Mouse (Mus musculus) telencephalon, adult 2 months (tissue): Measurements from ENCODE around the gene Ifne.
"Not testable (repeated sequence)": the region's sequence is repeated elsewhere in the genome, so short reads cannot be mapped to it uniquely, and the experiment has no call there.

Experiments
- DNase-seq: peaks from one replicate; pipeline ENCODE4 v3.0.0-alpha.2; 2011; ENCODE audit warnings: low read depth, low spot score

Ifne gene

DNA sequence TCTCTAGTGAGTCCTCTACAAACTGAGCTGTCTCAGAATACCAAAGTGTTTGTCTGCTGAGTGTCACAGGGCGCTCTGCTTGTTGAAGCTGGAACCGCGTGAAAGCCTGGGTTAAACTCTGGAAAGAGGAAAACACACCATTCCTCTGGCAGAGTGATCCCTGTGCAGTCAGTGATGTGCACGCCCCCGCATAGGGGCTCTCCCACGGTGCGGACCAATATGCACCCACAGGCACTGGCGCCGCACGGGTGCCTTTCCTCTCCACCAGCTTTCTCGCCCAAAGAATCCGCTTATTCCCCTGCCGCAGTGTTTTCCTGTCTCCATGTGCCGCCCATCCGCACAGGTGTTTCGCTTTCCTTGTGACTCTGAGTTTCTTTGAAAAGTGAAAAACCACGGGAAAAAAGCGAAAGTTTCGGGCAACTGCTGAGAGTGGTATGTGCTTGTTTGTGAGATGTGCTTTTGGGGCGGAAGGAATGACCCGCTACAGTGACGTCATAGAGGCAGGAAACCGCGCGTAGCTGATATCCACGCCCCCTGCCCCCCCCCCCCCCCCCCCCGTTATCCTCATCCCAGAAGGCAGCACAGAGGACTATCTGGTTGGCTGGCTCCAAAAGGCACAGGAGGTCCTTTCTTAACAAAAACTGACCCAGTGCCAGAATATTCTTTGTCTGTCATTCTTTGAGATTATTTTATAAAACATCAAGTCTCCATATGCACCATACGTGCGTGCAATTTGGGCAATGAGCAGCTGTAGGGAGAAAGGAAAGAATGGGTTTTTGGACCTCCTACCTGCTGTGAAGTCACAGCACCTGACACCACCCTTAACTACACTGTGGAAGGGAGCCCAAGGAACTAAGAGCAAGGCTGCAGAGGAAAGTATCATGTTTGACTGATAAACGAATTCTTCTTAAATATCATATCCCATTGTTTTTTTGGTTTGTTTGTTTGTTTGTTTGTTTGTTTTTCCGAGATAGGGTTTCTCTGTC is 11.8 kb downstream of the Ifne start:
- no peak for DNase-seq

DNA sequence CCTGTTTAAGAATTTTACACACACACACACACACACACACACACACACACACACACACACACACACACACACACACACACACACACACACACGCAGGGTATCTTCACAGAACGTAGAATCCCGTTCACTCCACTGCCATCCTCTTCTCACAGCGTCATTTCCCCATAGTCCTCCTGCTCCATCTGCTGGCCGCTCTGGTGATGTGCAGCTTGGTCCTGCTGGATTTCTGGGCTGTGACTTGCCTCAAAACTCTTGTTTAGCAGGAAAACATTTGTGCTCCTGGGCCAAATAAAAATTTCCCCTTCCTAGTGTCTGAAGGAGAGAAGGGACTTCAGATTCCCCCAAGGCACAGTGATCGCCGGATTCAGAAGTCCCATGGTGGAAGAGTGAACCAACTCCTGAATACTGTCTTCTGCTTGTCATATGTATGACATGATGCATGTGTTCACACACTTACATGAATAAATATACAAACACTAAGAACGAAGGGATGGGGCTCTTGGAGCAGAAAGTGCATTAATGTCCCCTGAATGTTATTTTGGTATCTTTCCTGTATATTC is 12.6 kb downstream of the Ifne start:
- DNase-seq = peak; percentile 29

DNA sequence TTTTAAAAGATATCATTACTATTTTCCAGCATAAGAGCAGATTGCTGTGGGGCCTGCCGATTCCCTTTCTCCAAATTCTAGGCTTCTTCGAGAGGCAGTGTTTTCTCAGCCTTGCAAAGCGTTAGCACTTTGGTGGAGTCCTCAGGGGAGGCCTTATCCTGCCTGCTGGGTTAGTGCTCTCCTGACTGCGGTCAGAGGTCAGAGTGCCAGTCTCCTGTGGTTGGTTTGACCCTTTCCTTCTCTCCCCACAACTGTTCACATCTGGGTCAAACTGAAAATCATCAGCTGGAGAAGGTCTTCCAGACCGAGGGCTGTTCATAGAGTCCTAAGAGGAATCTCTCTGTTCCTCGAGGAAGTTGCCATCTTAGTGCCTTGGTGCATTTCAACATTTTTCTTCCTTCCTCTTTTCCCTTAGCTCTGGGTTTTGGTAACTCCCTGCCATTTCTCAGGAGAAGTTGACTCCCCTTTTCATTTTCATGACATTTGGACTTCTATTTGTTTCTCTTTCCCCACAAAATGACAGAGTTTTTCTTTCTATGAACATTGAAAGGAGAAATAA is 14.9 kb downstream of the Ifne start:
- no peak for DNase-seq

DNA sequence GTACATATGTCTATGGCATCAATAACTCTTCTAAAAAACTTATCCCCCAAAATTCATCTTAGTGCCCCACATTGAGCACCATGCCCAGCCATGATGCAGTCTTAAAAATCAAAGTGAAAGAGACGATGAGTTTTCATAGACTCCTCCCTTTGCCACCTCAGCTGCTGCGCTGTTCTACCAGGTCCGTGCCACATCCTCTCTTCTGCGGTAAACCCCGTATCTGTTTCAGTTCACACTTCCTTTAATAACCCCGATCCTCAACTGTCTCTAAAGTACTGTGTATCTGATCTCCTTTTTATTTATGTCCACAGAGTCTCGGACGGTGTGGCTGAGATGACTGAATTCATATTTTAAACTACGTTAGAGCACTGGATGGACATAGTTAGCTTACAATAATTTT is 15.4 kb downstream of the Ifne start:
- no peak for DNase-seq

DNA sequence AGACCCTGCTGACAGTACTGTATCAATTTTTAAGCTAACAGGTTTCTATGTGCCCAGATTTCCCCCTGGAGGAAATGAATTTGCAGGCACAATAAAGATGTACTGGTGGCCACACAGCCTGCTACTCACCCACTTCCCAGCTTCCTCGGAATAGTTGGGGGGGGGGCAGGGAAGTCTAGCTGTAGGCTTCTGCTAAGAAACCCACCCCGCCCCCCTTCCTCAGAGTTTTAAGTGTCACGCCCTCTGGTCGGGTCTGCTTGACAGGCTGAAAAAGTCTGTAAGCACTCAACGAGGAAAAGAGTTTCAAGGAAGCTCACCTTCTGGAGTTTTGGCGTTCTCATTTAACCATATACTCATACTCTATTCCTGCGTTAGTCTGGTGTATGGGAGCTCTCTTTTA is 16.7 kb downstream of the Ifne start:
- no peak for DNase-seq

DNA sequence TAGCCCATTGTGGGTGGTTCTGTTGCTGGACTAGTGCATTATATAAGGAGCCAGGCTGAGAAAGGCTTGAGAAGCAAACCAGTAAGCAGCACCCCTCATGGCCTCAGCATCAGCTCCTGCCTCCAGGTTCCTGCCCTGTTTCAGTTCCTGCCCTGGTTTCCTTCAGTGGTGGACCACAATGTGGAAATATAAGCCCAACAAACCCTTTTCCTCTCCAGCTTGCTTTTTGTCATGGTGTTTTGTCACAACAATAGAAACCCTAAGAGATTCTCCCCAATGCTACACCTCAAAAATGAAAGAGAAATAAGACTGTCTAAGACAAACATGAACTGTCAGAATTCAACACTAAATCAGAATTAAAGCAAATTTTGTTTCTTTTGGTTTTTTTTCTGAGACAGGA is 20.8 kb downstream of the Ifne start:
- DNase-seq = no peak

DNA sequence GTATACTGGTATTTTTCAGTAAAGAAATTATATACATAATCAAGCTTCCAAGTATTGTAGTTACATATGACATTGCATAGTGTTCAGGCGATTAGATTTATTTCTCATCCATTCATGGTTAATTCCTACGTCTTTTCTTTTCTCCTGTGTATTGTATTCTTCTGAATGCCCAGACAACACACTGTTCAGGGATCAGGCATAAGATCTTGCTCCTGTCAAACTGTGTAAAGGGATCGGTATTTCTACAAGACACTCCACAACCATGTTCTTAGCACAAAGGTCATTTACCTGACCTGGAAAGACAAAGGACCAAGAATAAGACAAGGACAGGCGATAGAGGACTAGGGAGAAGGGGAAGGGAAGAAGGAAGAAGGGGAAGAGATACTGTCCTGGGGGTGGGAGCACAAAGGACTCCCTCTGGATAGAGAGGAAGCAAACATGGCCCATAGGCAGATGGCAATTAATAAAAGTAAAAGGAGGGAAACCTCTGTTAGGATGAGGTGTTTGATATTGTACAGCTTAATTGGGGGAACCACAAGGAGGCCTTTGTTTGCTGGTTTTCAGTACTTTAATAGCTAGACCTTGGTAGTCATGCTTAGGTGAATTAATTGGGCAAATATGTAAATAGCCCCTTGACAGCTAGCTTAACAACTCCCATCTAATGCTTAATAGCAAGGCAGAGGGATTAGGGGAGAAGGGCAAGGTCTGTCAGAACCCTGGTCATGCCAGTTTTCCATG is 28.8 kb downstream of the Ifne start:
- DNase-seq = no peak

DNA sequence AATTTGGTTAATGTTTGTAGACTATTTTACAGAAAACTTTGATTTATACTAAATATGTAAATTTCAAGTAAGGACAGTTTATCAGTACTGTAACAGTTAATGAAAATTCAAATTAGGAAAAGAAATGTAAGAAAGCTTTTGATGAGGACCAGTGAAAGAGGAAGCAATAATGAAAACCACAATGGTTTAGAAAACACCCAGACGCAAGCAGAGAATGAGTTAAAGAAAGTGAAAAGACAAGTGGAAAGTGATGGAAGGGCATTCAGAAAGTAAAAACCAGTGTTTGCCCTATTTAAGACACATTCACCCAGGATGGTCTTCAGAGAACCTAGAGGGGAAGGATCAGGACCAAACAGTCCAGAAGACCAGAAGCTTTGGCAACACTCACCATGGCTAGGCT is 30.3 kb downstream of the Ifne start, which contains the start of gene Ifna1:
Ifna1 (plus strand) TSS at position 390 of the 400 bp plus-strand sequence.
- no peak for DNase-seq

DNA sequence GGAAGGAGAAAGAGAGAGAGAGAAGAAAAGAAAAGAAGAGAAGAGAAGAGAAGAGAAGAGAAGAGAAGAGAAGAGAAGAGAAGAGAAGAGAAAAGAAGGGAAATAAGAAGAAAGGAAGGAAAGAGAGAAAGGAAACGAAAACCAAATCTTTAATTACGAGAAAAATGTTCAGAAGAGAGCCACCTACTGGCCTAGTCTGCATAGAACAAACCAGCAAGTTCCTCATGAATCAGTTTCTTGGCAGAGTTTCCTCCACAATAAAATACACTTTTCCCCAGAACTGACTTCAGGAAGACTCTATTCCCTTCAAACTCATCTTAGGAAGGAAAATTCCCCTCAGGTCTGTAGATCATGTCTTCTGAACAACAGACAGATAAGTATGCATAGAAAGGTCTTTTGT is 34.7 kb downstream of the Ifne start:
- no peak for DNase-seq

DNA sequence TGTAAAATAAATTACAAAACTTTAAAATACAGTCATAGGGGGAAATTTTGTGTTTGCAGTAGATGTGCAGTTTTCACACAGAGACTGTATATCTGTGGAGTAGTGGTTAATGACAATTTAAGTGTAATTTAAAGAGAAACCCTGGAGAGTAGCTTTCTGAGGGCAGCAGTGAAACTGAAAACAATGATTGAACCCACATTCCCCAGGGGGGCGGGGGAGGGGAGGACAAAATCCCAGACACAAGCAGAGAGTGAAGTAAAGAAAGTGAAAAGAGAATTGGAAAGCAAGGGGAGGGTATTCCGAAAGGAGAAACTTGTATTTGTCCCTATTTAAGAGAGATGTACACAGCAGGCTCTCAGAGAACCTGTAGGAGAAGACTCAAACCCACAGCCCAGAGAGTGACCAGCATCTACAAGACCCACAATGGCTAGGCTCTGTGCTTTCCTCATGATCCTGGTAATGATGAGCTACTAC is 38.5 kb downstream of the Ifne start, which contains the start of gene Ifna4:
Ifna4 (plus strand) TSS at position 424 of the 474 bp plus-strand sequence.
- no peak for DNase-seq

DNA sequence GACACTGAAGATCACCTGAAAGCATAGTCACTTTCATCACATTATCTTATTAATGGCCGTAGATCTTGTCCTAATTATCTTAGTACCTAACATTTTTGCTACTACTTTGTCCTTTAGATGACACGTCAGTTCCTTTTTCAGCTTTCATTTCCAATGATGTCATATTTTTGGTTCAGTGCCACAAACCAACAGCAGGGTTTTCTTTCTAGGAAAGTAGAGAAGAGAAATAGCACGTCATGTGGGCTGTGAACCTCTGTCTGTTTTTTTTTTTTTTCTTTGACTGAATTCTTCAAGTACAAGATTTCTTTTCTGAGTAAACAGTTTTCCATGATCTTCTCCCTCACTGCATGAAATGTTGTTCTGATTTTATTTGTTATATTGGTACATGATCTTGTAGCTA is 39.9 kb downstream of the Ifne start:
- DNase-seq = no peak

DNA sequence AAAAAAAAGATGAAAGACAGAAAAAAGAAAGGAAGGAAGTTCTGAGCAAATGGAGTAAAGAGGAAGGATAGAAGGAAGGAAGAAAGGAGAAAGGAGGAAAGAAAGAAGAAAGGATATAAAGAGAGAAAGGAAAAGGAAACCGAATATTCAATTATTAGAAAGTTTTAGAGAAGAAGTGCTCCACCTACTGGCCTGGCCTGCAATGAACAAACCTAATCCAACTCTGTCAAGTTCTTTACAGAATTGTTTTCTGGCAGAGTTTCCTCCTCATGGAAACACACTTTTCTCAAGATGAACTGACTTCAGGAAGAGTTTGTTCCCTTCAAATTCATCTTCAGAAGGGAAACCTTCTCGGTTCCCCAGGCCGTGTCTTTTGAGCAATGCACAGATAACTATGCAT is 41.2 kb downstream of the Ifne start:
- no peak for DNase-seq

DNA sequence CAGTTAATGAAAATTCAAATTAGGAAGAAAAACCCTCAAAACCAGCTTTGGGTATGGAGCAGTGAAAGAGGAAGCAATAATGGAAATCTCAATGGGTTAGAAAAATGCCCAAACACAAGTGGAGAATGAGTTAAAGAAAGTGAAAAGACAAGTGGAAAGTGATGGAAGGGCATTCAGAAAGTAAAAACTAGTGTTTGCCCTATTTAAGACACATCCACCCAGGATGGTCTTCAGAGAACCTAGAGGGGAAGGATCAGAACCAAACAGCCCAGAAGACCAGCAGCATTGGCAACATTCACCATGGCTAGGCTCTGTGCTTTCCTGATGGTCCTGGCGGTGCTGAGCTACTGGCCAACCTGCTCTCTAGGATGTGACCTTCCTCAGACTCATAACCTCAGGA is 44.8 kb downstream of the Ifne start, which contains the start of gene Ifna5:
Ifna5 (plus strand) TSS at position 301 of the 400 bp plus-strand sequence.
- not testable (repeated sequence) for DNase-seq

DNA sequence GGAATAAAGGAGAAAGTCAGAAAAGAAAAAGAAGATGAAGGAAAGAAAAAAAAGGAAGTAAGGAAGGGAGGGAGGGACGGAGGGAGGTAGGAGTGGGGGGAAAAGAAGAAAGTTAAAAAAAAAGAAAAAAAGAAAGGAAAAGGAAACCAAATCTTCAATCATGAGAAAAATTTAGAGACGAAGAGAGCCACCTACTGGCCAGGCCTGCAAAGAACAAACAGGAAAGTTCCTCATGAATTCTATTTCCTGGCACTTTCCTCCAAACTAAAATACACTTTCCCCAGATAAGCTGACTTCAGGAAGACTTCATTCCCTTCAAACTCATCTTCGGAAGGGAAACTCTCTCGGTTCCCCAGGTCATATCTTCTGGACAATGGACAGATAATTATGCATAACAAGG is 49.5 kb downstream of the Ifne start:
- DNase-seq = no peak
